In the genomic region with DNA sequence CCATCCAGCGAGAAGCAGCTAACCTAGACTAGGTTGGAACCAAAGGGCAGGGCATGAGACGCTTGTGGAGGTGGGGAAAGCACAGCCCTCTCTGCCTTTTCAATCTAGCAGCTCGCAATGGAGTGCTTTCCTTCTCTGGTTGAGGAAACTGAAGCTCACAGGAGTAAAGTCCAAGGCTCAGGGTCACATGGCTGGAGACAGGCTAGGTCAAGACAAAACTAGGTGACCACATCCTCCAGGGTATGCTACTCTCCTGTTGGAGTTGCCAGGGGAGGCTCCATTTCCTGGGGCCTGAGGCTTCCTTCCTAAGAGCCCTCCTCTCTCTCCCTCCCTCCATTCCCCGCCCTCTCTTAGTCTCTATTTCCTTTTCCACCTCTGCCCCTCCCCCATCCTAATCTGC, we compare ENCODE assay signal across 8 mouse cellular contexts.
A peak's percentile ranks its signal among the peaks of the same experiment; 100 is the strongest.
DNase-seq lines count a peak whose midpoint lies in the region; ATAC-seq lines count a peak whose summit lies in the region.
"Had no signal": no experiment of that assay in that cellular context is flagged by ENCODE, and none has a peak within 500 bp of the region (broad histone marks: within the 10 kb centered on the region; RNA-seq: fewer than 3 reads in every experiment).

No protein-coding gene starts in this region.

- H3K9me3 ChIP-seq in hindbrain, embryonic 12.5 days (replicated peaks): no peaks in the 10 kb centered on the region

- H3K4me2 ChIP-seq in hindbrain, embryonic 12.5 days (replicated peaks): no peak overlapping the region

- H3K27me3 ChIP-seq in hindbrain, embryonic 12.5 days: no peaks in the 10 kb centered on the region

- H3K9ac ChIP-seq in hindbrain, embryonic 12.5 days: no peak overlapping the region

- WGBS in hindbrain, embryonic 12.5 days: 61% methylated on average over 4 of the region's 4 CpGs

- no peak overlapping the region for H3K4me3 ChIP-seq in hindbrain, embryonic 12.5 days

- ATAC-seq in hindbrain, embryonic 12.5 days (ENCODE audit: low FRiP score): no peak

- peaks cover 21% of the 10 kb centered on the region for H3K36me3 ChIP-seq in hindbrain, embryonic 12.5 days

- H3K27ac ChIP-seq in hindbrain, embryonic 12.5 days: peak overlapping the region; percentile 58

- peak; percentile 50 for DNase-seq in thymus, postnatal 14 days
- no peak for DNase-seq in thymus, postnatal 25 days
- DNase-seq in kidney, postnatal 36 days: peak; percentile 69 to 80
- no peak for DNase-seq in cerebellum, postnatal 10 days
- DNase-seq in adrenal gland, postnatal 4 days (ENCODE audit: low spot score in 2 of 2): no peak
- no peak for DNase-seq in frontal cortex, adult 2 months (ENCODE audit: extremely low spot score in 1 of 2, low spot score in 1 of 2)
- DNase-seq: gastrocnemius, postnatal 25 days had no signal

- H3K4me1 ChIP-seq in hindbrain, embryonic 12.5 days: peaks cover 39% of the 10 kb centered on the region

Comparison
In these comparisons a context has a peak if more than half of its experiments do, and no peak if none do; other contexts are left out.
1. DNase-seq: peak in thymus, postnatal 14 days (single experiment) and kidney, postnatal 36 days (2 of 2); none in thymus, postnatal 25 days (single experiment), cerebellum, postnatal 10 days (0 of 2), adrenal gland, postnatal 4 days (0 of 2) and frontal cortex, adult 2 months (0 of 2).